Mouse (Mus musculus) ZHBTc4 (cell line): Measurements from ENCODE around the gene Traf7.

ENCODE experiments used
- DNase-seq: peaks from one replicate; pipeline ENCODE4 v3.0.0-alpha.2; 2011; ENCODE audit warnings: low read depth, low spot score

Traf7 gene

DNA sequence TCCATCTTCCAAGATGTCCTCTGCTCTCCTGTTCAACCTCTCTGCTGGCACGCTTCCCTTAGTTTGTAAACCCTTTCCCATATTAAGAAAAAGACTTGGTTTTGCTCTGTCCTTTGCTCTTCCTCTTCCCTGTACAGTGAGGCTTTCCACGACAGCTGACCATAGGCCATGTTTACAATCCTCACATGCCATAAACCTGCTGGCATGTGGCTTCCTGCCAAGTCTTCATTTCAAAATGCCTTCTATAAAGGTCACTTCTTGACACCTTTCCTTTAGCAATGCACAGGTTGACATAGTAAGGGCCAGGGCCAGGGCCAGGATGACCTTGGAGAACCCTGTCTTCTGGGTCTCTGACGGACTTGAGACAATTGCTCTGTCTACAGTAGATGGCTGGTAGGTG lies 18.5 kb upstream of the Traf7 start:
- no peak for DNase-seq

DNA sequence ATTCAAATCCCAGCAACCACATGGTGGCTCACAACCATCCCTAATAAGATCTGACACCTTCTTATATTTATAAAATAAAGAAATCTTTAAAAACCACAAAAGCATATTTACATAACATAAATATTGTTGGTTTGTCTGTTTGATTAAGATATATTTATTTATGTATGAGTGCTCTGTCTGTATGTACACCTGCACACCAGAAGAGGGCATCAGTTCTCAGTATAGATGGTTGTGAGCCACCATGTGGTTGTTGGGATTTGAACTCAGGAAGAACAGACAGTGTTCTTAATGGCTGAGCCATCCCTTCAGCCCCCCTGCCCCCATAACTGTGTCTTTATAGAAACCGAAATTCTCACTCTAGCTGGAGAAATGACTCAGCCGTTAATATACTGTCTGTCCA lies 17.5 kb upstream of the Traf7 start:
- no peak for DNase-seq

DNA sequence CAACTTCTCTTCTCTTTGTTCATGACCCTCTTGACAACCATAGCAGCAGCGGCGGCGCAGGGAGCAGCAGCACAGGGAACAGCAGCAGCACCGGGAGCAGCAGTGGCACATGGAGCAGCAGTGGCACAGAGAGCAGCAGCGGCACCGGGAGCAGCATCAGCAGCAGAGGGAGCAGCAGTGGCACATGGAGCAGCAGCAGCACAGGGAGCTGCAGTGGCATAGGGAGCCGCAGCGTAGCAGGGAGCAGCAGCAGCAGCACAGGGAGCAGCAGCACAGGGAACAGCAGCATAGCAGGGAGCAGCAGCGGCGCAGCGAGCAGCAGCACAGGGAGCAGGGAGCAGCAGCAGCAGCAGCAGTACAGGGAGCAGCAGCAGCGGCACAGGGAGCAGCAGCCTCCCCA lies 16.9 kb upstream of the Traf7 start:
- DNase-seq: peak; percentile 51

DNA sequence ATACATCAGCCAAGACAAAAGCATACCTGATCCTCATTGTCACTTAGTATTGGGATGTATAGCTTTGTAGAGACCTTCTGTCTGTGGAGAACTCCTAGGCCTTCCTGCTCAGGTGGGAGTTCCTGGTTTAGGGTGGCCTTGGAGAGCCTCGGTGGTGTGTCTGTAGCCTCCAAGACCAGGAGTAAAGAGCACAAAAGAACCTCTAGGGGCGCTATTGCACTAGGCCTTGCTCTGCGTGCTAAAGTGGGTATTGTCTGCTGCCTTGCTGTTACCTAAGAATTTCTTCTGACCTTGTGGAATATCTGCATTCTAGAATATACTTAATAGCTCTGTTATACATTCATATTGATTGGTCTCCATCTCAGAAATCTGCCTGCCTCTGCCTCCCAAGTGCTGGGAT lies 12.6 kb upstream of the Traf7 start:
- DNase-seq: no peak

DNA sequence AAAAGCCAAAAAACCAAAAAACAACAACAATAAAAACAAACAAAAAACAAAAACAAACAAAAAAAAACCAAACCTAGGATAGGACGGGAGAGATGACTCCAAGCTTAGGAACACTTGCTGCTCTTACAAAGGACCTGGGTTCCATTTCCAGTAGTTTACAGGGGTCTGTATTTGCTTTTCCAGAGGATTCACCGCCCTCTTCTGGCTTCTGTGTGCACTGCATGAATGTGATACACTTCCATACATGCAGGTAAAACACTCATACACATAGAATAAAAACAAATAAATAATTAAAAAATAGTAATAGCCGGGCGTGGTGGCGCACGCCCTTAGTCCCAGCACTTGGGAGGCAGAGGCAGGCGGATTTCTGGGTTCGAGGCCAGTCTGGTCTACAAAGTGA lies 11.2 kb upstream of the Traf7 start:
- DNase-seq: peak; percentile 81

DNA sequence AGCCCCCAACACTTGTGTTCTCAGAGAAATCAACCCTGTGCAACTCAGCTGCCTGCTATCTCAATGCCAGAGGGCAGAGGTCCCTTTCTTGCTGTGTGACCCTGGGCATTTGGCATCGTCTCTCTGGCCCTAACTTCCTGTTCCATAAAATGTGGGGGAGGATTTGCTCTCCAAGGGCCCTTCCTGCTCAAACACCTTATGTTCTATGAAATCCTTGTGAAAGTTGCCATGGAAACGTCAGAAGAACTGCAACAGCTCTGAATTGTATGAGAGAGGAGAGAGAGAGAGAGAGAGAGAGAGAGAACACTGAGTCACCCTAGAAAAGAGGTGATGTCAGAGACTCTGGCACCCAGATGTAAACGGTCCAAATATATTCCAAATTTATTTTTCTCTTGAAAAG lies 9.8 kb upstream of the Traf7 start:
- DNase-seq: no peak

DNA sequence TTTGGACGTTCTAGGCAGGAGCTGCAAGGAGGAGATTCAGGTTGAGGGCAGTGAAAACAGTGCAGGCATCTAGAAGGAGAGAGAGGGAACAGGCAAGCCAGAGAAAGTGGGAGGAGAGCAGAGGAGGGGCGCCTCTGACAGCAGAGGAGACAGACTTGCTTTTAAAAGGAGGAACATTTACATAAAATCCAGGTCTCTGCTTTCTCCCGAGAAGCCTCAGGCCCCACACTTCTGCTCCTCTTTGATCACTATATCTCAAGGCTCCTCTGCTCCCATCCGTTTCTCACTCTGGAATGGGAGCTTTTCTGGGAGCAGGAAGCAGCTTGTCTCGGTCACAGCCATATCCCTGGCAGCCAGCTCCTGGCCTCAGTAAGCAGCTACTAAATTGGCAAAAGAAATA lies 7.6 kb upstream of the Traf7 start:
- no peak for DNase-seq

DNA sequence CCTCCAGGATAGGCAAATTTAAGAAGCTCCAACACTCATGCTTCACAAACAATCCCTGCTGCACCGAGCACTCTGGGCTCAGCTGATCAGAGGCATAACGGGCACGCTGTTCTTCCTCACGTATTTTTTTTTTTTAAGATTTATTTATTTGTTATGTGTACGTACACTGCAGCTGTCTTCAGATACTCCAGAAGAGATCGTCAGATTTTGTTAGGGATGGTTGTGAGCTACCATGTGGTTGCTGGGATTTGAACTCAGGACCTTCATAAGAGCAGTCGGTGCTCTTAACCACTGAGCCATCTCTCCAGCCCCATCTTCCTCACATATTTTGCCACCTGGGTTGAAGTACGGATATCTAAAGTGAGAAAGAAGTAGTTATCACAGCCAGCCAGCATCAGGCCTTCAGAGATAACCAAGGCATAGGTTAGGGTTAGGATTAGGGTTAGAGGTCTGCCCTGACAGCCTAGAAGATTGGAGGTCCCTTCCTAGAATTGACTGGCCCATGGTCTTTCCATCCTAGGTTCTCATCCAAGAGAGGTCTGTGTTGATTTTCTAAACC lies 6.5 kb upstream of the Traf7 start, which contains the start of gene Rab26:
Gene Rab26 (minus strand): TSS at position 51 of the 559 bp plus-strand sequence.
- DNase-seq: no peak

DNA sequence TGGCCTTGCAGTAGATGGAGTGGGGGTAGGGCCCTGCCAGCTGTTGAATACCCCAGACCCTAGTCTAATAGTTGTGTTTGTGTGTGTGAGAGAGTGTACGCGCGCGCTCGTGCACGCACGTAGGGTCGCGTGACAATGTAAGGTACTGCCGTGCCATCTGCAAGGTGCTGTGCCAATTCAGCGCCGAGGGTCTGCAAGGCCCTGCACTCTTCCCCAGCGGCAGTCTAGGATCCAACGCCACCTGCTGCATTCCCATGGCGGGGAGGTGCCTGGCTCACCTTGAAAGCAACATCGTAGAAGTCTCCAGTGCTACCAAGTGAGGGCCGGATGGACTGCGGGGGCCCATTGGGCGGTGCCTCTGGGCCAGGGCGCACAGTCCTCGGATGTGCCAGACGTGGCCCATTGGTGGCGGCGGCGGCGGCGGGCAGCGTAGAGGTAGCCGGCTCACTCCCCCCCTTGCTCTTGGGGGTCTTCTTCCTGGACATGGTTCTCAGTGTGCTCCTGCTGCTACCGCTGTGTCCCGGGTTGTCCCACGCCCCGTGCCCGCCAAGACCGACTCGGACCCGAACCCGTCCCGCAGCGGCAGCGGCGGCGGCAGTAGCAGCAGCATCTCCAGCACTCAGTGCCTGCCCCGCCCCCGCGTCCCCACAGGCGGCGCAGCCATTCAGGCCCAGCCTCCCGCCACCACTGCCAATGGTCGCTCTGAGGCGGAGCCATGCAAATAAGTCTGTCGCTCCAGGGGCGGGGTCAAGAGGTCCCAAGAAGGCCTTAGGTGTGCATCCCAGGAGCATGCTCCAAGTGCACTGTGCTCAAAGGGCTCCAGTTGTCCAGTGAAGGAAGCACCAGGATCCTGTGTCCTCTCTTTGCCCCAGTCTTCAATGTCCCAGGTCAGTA lies 5.6 kb upstream of the Traf7 start:
- DNase-seq: peak; percentile 99

DNA sequence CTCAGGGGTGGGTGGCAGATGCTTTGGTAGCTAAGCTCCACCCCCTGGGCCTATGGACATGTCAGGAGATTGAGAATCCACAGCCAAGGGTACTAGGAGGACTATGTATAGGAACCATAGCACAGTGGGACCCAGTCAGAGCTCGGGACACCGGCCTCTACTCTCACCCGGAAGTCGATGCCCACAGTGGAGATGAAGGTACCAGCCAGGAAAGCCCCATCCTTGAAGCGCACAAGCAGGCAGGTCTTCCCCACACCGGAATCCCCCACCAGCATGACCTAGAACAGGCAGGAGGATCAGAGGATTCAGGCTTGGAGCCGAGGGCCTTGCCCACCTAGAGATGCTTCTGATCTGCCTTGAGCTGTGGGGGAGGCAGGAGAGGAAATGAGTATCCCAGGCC lies 4.3 kb upstream of the Traf7 start:
- DNase-seq: no peak

DNA sequence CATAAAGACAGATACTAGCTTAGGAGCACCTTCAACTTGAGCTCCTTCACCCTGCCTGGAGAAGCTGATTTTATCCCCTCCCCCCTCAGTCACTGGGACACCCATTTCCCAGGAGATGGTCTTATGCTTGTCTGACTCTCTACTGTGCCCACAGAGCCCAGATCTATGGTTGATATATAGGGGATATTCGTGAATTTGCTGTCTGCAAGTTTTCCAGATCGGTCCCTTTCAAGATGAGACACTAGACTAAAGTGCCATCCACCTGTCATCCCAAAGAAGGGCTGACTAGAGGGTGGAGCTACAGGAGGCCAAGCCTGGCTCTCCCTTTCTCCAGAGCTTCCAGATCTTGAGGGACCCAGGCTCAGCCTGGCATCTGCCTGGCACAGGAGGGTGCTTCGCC lies 3.3 kb upstream of the Traf7 start:
- no peak for DNase-seq

DNA sequence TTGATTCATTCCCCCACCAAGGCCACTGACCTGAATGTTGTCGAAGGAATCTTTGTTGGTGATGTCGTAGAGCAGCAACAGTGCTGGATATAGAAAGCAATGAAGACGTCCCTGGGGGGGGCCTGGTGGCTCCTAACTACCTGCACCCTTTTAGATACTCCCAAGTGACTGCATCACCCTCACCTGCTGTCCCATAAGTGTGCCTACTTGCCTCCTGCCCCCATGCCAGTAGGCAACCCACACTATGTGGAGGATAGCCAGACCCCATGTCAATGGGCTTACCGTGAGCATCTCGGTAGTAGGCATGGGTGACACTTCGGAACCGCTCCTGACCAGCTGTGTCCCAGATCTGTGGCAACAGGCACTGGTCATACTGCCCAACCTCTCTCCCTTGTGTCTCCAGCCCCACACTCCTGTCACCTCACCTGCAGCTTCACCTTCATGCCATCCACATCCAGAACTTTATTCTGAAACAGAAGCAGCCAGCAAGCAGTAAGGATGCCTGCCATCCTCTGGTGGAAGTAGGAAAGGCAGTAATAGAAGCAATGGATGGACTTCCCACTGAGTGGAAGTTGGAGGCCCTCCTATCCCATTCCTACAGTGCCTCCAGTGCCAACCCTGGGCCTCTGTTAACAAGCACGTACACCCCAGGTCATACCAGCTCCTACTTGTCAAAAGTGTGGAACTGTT lies 2.8 kb upstream of the Traf7 start:
- peak; percentile 61 for DNase-seq

DNA sequence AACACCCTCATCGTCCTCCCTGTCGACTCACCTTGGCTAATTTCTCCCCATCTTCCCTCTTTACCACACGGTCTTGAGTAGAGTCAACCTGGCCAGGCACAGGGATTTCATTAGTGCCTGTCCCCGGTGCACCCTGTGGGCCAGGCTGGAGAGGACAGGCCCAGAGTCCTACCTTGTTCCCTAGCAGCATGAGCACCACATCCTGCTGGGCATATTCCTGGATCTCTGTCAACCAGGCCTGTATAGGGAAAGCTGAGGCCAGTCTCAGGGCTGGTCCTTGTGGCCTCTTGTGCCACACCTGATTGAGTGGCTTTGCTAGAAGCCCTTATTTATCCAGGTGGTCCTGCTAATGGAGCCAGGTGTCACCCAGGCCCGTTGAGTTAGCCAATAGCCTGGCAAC lies 2.1 kb upstream of the Traf7 start:
- peak; percentile 72 for DNase-seq

DNA sequence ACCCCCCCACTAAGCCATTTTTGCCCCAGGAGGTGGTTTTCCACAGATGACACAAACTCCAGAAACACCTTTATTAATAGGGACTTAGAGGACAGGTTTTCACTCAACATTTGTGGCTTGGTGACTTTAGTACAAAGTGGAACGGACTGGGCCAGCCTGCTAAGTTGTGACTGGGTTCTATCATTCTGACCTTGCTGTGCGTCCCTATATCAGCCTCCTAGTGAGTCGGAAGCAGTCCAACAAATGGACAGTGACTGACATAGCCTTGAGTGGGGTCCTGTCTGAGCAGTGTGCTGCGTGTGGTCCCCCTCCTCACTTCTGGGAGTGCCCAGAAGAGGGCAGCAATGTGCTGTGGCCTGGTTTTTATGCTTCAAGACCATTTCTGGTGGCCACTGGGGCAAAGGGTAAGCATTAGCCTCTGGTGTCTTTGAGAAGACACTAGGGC lies 1.3 kb upstream of the Traf7 start:
- peak; percentile 89 for DNase-seq

DNA sequence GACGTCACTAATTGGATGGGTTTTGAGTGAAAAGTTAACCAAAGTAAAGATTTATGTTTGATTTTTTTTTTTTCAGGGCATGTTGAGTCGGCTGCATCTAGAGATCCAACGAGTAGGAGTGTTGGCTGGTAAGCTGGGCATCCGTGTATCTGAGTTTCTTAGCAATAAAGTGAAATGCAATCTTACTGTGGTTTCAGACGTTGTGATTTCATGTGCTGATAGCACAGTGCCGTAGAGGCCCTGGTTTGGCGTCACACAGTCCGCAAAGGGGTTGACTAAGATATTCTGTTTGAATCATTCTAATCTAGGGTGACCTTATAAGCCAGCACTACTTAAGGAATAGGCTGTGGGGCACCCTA lies 801 bp upstream of the Traf7 start:
- DNase-seq: peak; percentile 32

DNA sequence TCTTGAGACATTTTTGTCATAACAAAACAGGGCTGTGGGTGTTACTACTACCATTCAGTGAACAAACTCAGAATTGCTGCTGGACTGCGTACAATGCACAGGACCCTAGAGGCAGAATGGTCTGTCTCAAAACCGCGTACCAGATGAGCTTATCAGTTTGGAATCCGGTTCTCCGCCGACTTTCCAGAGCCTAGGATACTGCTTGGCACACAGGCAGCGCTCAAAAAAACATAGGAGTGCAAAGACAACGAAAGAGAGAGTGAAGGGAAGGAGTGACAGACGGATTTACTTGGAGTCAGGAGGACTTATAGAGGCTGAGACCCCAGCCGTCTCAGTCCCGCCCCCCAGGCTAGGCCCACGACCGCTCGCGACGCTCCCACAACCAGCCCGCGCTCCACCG lies 423 bp downstream of the Traf7 start:
- no peak for DNase-seq

DNA sequence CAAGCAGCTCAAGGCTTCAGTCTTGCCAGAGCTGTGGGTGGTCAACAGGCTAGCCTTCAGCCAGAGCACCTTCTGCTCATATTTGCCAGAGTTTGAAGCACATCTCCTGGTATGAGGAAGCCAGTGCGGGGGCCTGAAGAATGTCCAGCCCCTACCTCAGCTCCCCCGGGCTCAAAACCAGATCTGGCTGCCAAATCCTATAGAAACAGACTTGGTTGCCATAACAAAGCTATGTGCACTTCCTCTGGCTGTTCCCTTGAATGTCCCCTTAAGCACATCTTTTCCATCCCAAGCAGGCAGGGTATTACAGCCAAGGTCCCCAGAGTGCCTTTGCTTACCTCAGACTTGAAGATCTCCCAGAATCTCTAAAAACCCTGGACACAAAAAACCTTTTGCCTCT lies 3.0 kb downstream of the Traf7 start:
- no peak for DNase-seq

DNA sequence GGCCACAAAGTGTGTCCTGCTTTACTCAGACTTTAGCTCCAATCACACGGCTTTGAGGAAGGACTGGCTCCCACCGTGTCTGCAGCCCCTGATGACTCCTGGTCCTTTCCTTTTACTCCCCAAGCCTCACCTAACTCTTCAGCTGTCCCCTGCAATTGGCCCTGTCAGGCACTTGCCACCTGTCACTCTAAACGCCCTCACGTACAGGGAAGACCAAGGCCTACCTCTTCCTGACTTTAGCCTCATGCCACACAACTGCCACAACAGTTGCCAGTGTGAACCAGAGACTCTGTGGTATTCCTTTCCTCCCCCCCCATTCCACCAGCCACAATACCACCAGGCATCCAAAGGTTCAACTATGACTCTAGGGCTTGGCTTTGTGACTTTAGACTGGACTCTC lies 7.3 kb downstream of the Traf7 start:
- DNase-seq: no peak

DNA sequence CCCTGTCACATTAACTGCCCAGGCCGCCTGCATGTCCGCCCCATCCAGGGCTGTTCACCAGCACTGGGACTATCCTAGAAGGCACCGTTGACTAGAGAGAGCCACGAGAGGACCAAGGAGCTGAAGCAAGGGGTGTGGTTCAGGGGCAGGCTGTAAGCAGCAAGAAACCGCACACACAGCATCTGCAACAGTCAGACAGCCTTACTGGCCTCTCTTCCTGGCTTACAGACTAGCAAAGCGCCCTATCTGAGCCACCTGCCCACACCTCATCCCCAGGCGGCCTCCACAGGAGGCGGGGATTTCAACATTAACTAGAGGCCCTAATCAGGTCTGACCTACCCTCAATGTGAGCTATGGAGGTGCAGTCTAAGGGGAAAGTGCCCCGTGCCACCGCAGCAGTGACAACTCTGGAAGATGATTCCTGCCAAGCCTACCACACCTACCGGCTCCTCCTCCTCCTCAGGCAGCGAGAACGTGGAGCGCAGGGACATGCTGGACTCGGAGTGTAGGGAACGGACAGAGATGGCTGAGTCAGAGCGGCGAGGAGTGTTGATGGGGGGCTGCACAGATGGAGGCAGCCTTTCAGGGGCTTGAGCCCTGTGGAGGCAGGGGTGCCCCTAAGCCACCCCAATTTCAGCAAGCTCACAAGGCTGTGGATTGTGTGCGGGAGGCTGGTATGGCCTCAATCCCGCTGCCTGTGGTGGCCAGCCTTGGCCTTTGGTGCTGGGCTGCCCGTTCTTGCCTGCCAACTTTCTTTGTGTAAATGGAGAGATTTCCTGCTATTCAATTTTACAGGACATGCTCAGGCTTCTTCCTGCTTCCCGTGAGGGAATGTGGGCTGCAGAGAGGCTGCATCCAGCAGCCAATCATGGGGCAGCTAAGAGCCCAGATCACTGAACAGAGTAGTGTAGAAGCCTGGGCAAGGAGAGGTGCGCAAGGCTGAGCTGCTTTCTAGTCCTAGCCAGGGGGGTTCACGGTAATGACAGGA lies 13.2 kb downstream of the Traf7 start:
- no peak for DNase-seq

DNA sequence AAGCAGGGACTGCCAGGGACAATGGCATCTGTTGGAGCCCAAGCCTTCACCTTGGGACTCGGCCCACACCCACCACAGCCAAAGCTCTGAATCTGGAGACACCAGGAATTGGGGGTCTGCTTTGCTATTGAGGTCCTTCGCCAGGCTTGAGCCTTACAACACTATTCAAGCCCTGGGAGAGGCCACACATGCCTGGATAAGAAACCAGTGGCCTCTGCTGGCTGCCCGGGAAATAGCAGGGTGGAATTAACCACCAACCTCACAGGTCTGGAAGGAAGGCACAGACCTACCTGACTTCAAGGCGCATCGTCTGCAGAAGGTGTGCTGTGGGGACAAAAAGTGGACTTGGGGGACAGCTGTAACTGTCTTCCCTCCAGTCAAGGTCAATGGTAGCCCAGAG lies 14.1 kb downstream of the Traf7 start:
- DNase-seq: peak; percentile 67

DNA sequence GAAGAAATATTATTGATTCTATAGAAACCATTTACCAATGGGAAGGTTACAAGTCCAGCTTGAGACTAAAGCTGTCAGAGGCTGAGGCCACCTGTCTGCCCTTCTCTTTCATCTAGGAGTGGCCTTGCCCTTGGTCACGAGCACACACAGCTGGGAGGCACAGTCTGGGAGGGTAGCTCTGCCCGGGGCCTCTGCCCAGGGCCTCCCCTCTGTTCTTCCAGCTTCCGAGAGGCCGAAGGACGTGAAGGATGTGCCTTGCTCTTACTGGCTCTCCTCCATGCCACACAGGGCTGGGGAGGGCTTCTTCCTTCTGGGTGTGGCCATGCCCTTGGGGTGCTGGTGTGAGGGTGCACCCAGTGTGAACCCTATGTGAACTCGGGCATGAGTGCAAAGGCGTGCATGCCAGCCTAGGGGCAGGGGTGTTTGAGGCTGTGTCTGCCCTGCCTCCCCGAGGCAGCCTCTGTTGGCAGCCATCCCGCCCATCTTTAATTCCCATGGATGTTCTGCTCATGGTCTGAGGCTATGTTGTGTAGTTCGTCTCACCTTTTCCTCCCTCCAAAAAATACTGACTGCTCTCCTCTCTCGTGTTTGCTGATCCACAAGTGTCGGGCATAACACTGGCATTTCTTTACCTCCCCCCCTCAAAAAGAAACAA lies 19.8 kb downstream of the Traf7 start:
- no peak for DNase-seq
